Mouse (Mus musculus) heart, embryonic 11.5 days (tissue): ENCODE data around the gene Usp37. TPM values are rescaled to one million over a fixed set of nuclear protein-coding genes. Genes with fewer than 3 reads are reported as not detected.

Source experiments
- ATAC-seq: fragments of 200-750 bp; cut with Nextera tagmentation; replicated peaks from 2 replicates; pipeline ENCODE4 v1.8.0; 2017; ENCODE audit warnings: moderate library complexity; ENCODE audit not compliant: insufficient number of reproducible peaks, low FRiP score, low TSS enrichment
- H3K27ac ChIP-seq: fragments of 300-500 bp; sonication (generic); 2 replicates; pipeline ENCODE4 v1.5.1; 2014; ENCODE audit warnings: mild to moderate bottlenecking, low read depth, low read length
- H3K27me3 ChIP-seq: fragments of 300-500 bp; sonication (generic); 2 replicates; pipeline ENCODE4 v1.6.1; 2014; ENCODE audit warnings: mild to moderate bottlenecking, low read length, mixed read lengths; ENCODE audit not compliant: control insufficient read depth, insufficient read depth
- H3K36me3 ChIP-seq: fragments of 300-500 bp; sonication (generic); 2 replicates; pipeline ENCODE4 v1.6.1; 2014; ENCODE audit warnings: mild to moderate bottlenecking, low read length, moderate library complexity, mixed read lengths; ENCODE audit not compliant: control insufficient read depth, insufficient read depth
- H3K4me1 ChIP-seq: fragments of 300-500 bp; sonication (generic); 2 replicates; pipeline ENCODE4 v1.6.1; 2014; ENCODE audit warnings: low read length; ENCODE audit not compliant: control insufficient read depth, insufficient read depth
- H3K4me2 ChIP-seq: fragments of 300-500 bp; sonication (generic); 2 replicates; pipeline ENCODE4 v1.6.1; 2014; ENCODE audit warnings: mild to moderate bottlenecking, moderate library complexity
- H3K4me3 ChIP-seq: fragments of 300-500 bp; sonication (generic); 2 replicates; pipeline ENCODE4 v1.5.1; 2014; ENCODE audit warnings: low read depth, low read length
- H3K9ac ChIP-seq: fragments of 300-500 bp; sonication (generic); 2 replicates; pipeline ENCODE4 v1.6.1; 2014; ENCODE audit warnings: mild to moderate bottlenecking, low read depth, low read length, moderate library complexity
- H3K9me3 ChIP-seq: fragments of 300-500 bp; sonication (generic); replicated peaks from 2 replicates; pipeline ENCODE4 v1.6.1; 2016; ENCODE audit warnings: low read length; ENCODE audit not compliant: control insufficient read depth
- WGBS: fragments of 180-500 bp; shearing (Covaris S2); extraction: QIAGEN DNeasy Blood & Tissue Kit; methylation state at CpG from one replicate; pipeline ENCODE4 v1.1.7; 2014; ENCODE audit not compliant: insufficient replicate concordance; 5-methylcytosine and 5-hydroxymethylcytosine counted together
- polyA plus RNA-seq: library from polyadenylated mRNA; unstranded; fragments of >200 nt; fragmentation: Nextera tagmentation; extraction: Ambion mirVana; gene quantifications from 2 replicates; pipeline ENCODE4 v1.2.1, GENCODE M21; 2014

The Usp37 gene
- polyA plus RNA-seq, 1 experiment from 2014 or later: 24.1 TPM

GRCm38 (mm10) chr1:74506471-74506881 is 37.6 kb downstream of the Usp37 start:
- WGBS: under 1% methylated on average over 34 of the region's 34 CpGs
- peak overlapping the region; percentile 94 for H3K27ac ChIP-seq
- H3K4me1 ChIP-seq: peaks cover 20% of the 10 kb centered on the region
- peak overlapping the region; percentile 97 for H3K9ac ChIP-seq
- H3K9me3 ChIP-seq: no peaks in the 10 kb centered on the region
- no peaks in the 10 kb centered on the region for H3K36me3 ChIP-seq
- ATAC-seq: 0 out of 2 replicates have a peak, but pooled peaks have one; percentile 11
- H3K4me3 ChIP-seq: peak overlapping the region; percentile 97
- H3K27me3 ChIP-seq: no peaks in the 10 kb centered on the region
- H3K4me2 ChIP-seq: peak overlapping the region; percentile 77

GRCm38 (mm10) chr1:74505721-74506464 is 38.2 kb downstream of the Usp37 start, which contains the start of gene Cnot9:
TSS of gene Cnot9 (plus strand) at chr1:74506058.
- H3K4me3 ChIP-seq: peak within 1 kb of the TSS; percentile 97
- no peaks in the 10 kb centered on the region for H3K9me3 ChIP-seq
- H3K4me2 ChIP-seq: peak within 1 kb of the TSS; percentile 77
- peak; percentile 100 for ATAC-seq
- H3K4me1 ChIP-seq: peaks cover 20% of the 10 kb centered on the region
- no peaks in the 10 kb centered on the region for H3K27me3 ChIP-seq
- H3K36me3 ChIP-seq: no peaks in the 10 kb centered on the region
- peak within 1 kb of the TSS; percentile 94 for H3K27ac ChIP-seq
- 0% methylated on average over 64 of the region's 64 CpGs for WGBS
- H3K9ac ChIP-seq: peak within 1 kb of the TSS; percentile 97

GRCm38 (mm10) chr1:74505393-74505720 is 38.7 kb downstream of the Usp37 start:
- Histone ChIP-seq H3K27ac (peak overlapping the region; percentile 94), H3K4me3 (peak overlapping the region; percentile 97), H3K4me2 (peak overlapping the region; percentile 70), H3K9ac (peak overlapping the region; percentile 97), H3K36me3 (no peaks in the 10 kb centered on the region), H3K27me3 (no peaks in the 10 kb centered on the region), H3K9me3 (no peaks in the 10 kb centered on the region), H3K4me1 (peaks cover 20% of the 10 kb centered on the region)
- under 1% methylated on average over 22 of the region's 22 CpGs for WGBS
- ATAC-seq: peak; percentile 51

GRCm38 (mm10) chr1:74501106-74501505 is 43.0 kb downstream of the Usp37 start:
- no peaks in the 10 kb centered on the region for H3K36me3 ChIP-seq
- H3K4me3 ChIP-seq: no peak overlapping the region
- H3K27me3 ChIP-seq: no peaks in the 10 kb centered on the region
- 81% methylated on average over 1 of the region's 1 CpGs for WGBS
- H3K9ac ChIP-seq: no peak overlapping the region
- no peak overlapping the region for H3K4me2 ChIP-seq
- ATAC-seq: no peak
- peaks cover 8% of the 10 kb centered on the region for H3K4me1 ChIP-seq
- no peaks in the 10 kb centered on the region for H3K9me3 ChIP-seq
- no peak overlapping the region for H3K27ac ChIP-seq

- WGBS: 92% methylated on average over 5 of the region's 5 CpGs
- Histone ChIP-seq H3K27ac (no peak overlapping the region), H3K27me3 (no peaks in the 10 kb centered on the region), H3K36me3 (peaks cover 29% of the 10 kb centered on the region), H3K9ac (no peak overlapping the region), H3K9me3 (no peaks in the 10 kb centered on the region), H3K4me3 (no peak overlapping the region), H3K4me2 (no peak overlapping the region), H3K4me1 (no peaks in the 10 kb centered on the region)
- ATAC-seq: no peak
Measured at GRCm38 (mm10) chr1:74485792-74486191, 58.3 kb downstream of the Usp37 start.

DNA sequence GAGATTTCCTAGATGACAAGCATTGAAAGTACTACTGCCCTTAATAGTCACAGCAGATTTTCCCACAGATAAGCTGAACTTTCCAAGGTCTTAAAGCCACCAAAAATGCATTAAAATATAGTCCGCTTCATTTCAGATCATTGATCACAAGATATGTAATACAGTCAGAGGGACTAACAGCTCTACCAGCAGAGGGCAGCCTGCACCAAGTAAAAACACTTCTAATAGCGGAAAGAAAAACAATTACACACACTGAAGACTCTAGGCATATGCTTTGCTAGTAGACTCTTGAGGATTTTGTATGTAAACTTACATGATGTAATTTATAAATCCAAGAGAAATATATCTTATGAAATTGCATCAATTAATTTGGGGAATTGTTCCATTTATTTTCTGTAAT is 83.8 kb downstream of the Usp37 start:
- no peak overlapping the region for H3K27ac ChIP-seq
- H3K9me3 ChIP-seq: no peaks in the 10 kb centered on the region
- H3K4me2 ChIP-seq: no peak overlapping the region
- H3K36me3 ChIP-seq: peaks cover 10% of the 10 kb centered on the region
- no peak overlapping the region for H3K4me3 ChIP-seq
- ATAC-seq: no peak
- no peak overlapping the region for H3K9ac ChIP-seq
- no peaks in the 10 kb centered on the region for H3K27me3 ChIP-seq
- WGBS: 76% methylated on average over 2 of the region's 2 CpGs
- no peaks in the 10 kb centered on the region for H3K4me1 ChIP-seq

GRCm38 (mm10) chr1:74452611-74453045 is 91.5 kb downstream of the Usp37 start:
- Histone ChIP-seq H3K9me3 (no peaks in the 10 kb centered on the region), H3K9ac (no peak overlapping the region), H3K27ac (no peak overlapping the region), H3K4me1 (no peaks in the 10 kb centered on the region), H3K4me3 (no peak overlapping the region), H3K27me3 (no peaks in the 10 kb centered on the region), H3K4me2 (no peak overlapping the region), H3K36me3 (peaks cover 20% of the 10 kb centered on the region)
- 45% methylated on average over 4 of the region's 4 CpGs for WGBS
- no peak for ATAC-seq

DNA sequence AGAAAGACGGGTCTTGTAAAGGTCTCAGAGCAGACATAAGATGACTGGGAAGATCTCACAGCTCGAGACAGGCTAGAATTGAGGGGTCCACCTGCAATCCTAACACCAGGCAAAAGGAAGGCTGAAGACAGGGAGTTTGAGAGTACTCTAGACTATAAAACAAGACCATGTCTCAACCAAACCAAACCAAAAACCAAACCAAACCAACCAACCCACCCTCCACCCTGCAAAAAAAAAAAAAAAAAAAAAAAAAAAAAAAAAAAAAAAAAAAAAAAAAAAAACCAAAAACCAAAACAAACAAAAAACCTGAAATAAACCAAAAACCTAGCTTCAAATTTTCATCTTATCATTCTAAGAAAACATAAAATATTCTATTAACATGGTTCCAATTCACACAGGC is 99.5 kb downstream of the Usp37 start:
- H3K27ac ChIP-seq: no peak overlapping the region
- no peaks in the 10 kb centered on the region for H3K27me3 ChIP-seq
- H3K9ac ChIP-seq: no peak overlapping the region
- peaks cover 11% of the 10 kb centered on the region for H3K36me3 ChIP-seq
- H3K4me3 ChIP-seq: no peak overlapping the region
- no peaks in the 10 kb centered on the region for H3K4me1 ChIP-seq
- no peaks in the 10 kb centered on the region for H3K9me3 ChIP-seq
- WGBS: 93% methylated on average over 2 of the region's 2 CpGs
- ATAC-seq: no peak
- H3K4me2 ChIP-seq: no peak overlapping the region
